Mouse (Mus musculus) midbrain, embryonic 10.5 days (tissue): Measurements from ENCODE around the gene Iffo1. TPM values are rescaled to one million over a fixed set of nuclear protein-coding genes. Genes with fewer than 3 reads are reported as not detected.
"Not testable (repeated sequence)": the region's sequence is repeated elsewhere in the genome, so short reads cannot be mapped to it uniquely, and the experiment has no call there.

ENCODE experiments used
- DNase-seq: peaks from one replicate; pipeline ENCODE4 v3.0.0-alpha.2; 2017; ENCODE audit warnings: low spot score
- H3K27ac ChIP-seq: fragments of 300-500 bp; sonication (generic); replicated peaks from 2 replicates; pipeline ENCODE4 v1.5.1; 2016; ENCODE audit warnings: mild to moderate bottlenecking
- H3K27me3 ChIP-seq: fragments of 300-500 bp; sonication (generic); 2 replicates; pipeline ENCODE4 v1.6.1; 2016; ENCODE audit warnings: low read depth, mild to moderate bottlenecking; ENCODE audit not compliant: poor library complexity, severe bottlenecking
- H3K36me3 ChIP-seq: fragments of 300-500 bp; sonication (generic); 2 replicates; pipeline ENCODE4 v1.6.1; 2016; ENCODE audit warnings: mild to moderate bottlenecking, moderate library complexity
- H3K4me1 ChIP-seq: fragments of 300-500 bp; sonication (generic); 2 replicates; pipeline ENCODE4 v1.6.1; 2016
- H3K4me3 ChIP-seq: fragments of 300-500 bp; sonication (generic); 2 replicates; pipeline ENCODE4 v1.5.1; 2016; ENCODE audit warnings: mild to moderate bottlenecking, moderate library complexity
- H3K9me3 ChIP-seq: fragments of 300-500 bp; sonication (generic); replicated peaks from 2 replicates; pipeline ENCODE4 v1.6.1; 2016; ENCODE audit warnings: mild to moderate bottlenecking
- WGBS: fragments of 180-500 bp; shearing (Covaris S2); methylation state at CpG from one replicate; pipeline ENCODE4 v1.1.7; 2016; 5-methylcytosine and 5-hydroxymethylcytosine counted together
- polyA plus RNA-seq: library from polyadenylated mRNA; unstranded; fragments of >200 nt; fragmentation: Nextera tagmentation; extraction: Ambion mirVana; gene quantifications from 2 replicates; pipeline ENCODE4 v1.2.1, GENCODE M21; 2016

Iffo1 gene
- polyA plus RNA-seq, 1 experiment from 2014 or later = 12.7 TPM

GRCm38 (mm10) chr6:125156491-125156890, 11.4 kb downstream of the Iffo1 start:
- 87% methylated on average over 3 of the region's 3 CpGs for WGBS
- Histone ChIP-seq H3K4me1 (peaks cover 54% of the 10 kb centered on the region), H3K27me3 (no peaks in the 10 kb centered on the region), H3K36me3 (peaks cover 90% of the 10 kb centered on the region), H3K9me3 (no peaks in the 10 kb centered on the region), H3K4me3 (peak overlapping the region; percentile 20; the same call in 1 of the 2 replicates), H3K27ac (peak overlapping the region; percentile 80)
- no peak for DNase-seq

GRCm38 (mm10) chr6:125156903-125157614, 12.0 kb downstream of the Iffo1 start:
- H3K9me3 ChIP-seq = no peaks in the 10 kb centered on the region
- H3K27ac ChIP-seq = peak overlapping the region; percentile 80
- H3K4me1 ChIP-seq = peaks cover 56% of the 10 kb centered on the region
- DNase-seq = peak; percentile 80
- H3K27me3 ChIP-seq = no peaks in the 10 kb centered on the region
- H3K4me3 ChIP-seq = peak overlapping the region; percentile 20; the same call in 1 of the 2 replicates
- H3K36me3 ChIP-seq = peaks cover 89% of the 10 kb centered on the region
- WGBS = 30% methylated on average over 7 of the region's 7 CpGs

- H3K9me3 ChIP-seq = no peaks in the 10 kb centered on the region
- H3K36me3 ChIP-seq = peaks cover 88% of the 10 kb centered on the region
- H3K27me3 ChIP-seq = no peaks in the 10 kb centered on the region
- DNase-seq = no peak
- peaks cover 73% of the 10 kb centered on the region for H3K4me1 ChIP-seq
- peak overlapping the region; percentile 30; the same call in 1 of the 2 replicates for H3K27ac ChIP-seq
- 92% methylated on average over 15 of the region's 15 CpGs for WGBS
- H3K4me3 ChIP-seq = no peak overlapping the region
These were observed 14.0 kb downstream of the Iffo1 start for GRCm38 (mm10) chr6:125158944-125159492.

- Histone ChIP-seq H3K4me3 (peak overlapping the region; percentile 29; the same call in 1 of the 2 replicates), H3K9me3 (no peaks in the 10 kb centered on the region), H3K27me3 (no peaks in the 10 kb centered on the region), H3K4me1 (peaks cover 76% of the 10 kb centered on the region), H3K27ac (peak overlapping the region; percentile 55; the same call in 1 of the 2 replicates), H3K36me3 (peaks cover 92% of the 10 kb centered on the region)
- DNase-seq = no peak
- WGBS = 87% methylated on average over 7 of the region's 7 CpGs
These were observed 14.9 kb downstream of the Iffo1 start for GRCm38 (mm10) chr6:125159773-125160557.

GRCm38 (mm10) chr6:125160558-125160853, 15.5 kb downstream of the Iffo1 start:
- Histone ChIP-seq H3K36me3 (peaks cover 88% of the 10 kb centered on the region), H3K27me3 (no peaks in the 10 kb centered on the region), H3K27ac (peak overlapping the region; percentile 55), H3K4me1 (peaks cover 71% of the 10 kb centered on the region), H3K4me3 (peak overlapping the region; percentile 29; the same call in 1 of the 2 replicates), H3K9me3 (no peaks in the 10 kb centered on the region)
- 69% methylated on average over 10 of the region's 10 CpGs for WGBS
- no peak for DNase-seq

GRCm38 (mm10) chr6:125160854-125161760, 16.1 kb downstream of the Iffo1 start:
- H3K4me1 ChIP-seq = peaks cover 69% of the 10 kb centered on the region
- peak; percentile 68 for DNase-seq
- H3K36me3 ChIP-seq = peaks cover 82% of the 10 kb centered on the region
- peak overlapping the region; percentile 55 for H3K27ac ChIP-seq
- WGBS = 16% methylated on average over 22 of the region's 22 CpGs
- peak overlapping the region; percentile 29 for H3K4me3 ChIP-seq
- no peaks in the 10 kb centered on the region for H3K9me3 ChIP-seq
- no peaks in the 10 kb centered on the region for H3K27me3 ChIP-seq

GRCm38 (mm10) chr6:125161971-125162370, 16.9 kb downstream of the Iffo1 start:
- not testable (repeated sequence) for H3K27ac ChIP-seq, H3K9me3 ChIP-seq, H3K27me3 ChIP-seq
- Histone ChIP-seq H3K4me1 (peaks cover 69% of the 10 kb centered on the region), H3K36me3 (peaks cover 79% of the 10 kb centered on the region), H3K4me3 (peak overlapping the region; percentile 33)
- 27% methylated on average over 4 of the region's 5 CpGs for WGBS
- DNase-seq = peak; percentile 68

GRCm38 (mm10) chr6:125162615-125163305, 17.7 kb downstream of the Iffo1 start:
- Histone ChIP-seq H3K4me1 (peaks cover 69% of the 10 kb centered on the region), H3K4me3 (peak overlapping the region; percentile 40), H3K36me3 (peaks cover 81% of the 10 kb centered on the region)
- H3K27me3 ChIP-seq, H3K27ac ChIP-seq, H3K9me3 ChIP-seq, DNase-seq: not testable (repeated sequence)
- WGBS = 80% methylated on average over 13 of the region's 16 CpGs

GRCm38 (mm10) chr6:125163801-125164657, 19.0 kb downstream of the Iffo1 start:
- peak; percentile 36 for DNase-seq
- peak overlapping the region; percentile 98 for H3K4me3 ChIP-seq
- H3K4me1 ChIP-seq = peaks cover 63% of the 10 kb centered on the region
- peaks cover 83% of the 10 kb centered on the region for H3K36me3 ChIP-seq
- no peaks in the 10 kb centered on the region for H3K27me3 ChIP-seq
- H3K9me3 ChIP-seq = no peaks in the 10 kb centered on the region
- H3K27ac ChIP-seq = peak overlapping the region; percentile 100
- WGBS = 9% methylated on average over 20 of the region's 20 CpGs

GRCm38 (mm10) chr6:125164672-125165327, 19.8 kb downstream of the Iffo1 start:
- Histone ChIP-seq H3K4me1 (peaks cover 62% of the 10 kb centered on the region), H3K4me3 (peak overlapping the region; percentile 98), H3K27me3 (no peaks in the 10 kb centered on the region), H3K27ac (peak overlapping the region; percentile 100), H3K9me3 (no peaks in the 10 kb centered on the region), H3K36me3 (peaks cover 83% of the 10 kb centered on the region)
- WGBS = under 1% methylated on average over 39 of the region's 39 CpGs
- peak; percentile 87 for DNase-seq
